Mouse (Mus musculus) heart, adult 2 months (tissue): ENCODE results near the gene Btn2a2. TPM values are rescaled to one million over a fixed set of nuclear protein-coding genes. Genes with fewer than 3 reads are reported as not detected.

Experiments used
- DNase-seq, 2 experiments: peaks; one replicate each; pipeline ENCODE4 v3.0.0; 2021
- H3K27ac ChIP-seq: fragments of 200-600 bp; 2 replicates; pipeline ENCODE4 v1.8.1; 2022
- H3K27me3 ChIP-seq: fragments of 200-500 bp; 2 replicates; pipeline ENCODE4 v1.6.1; 2012; ENCODE audit warnings: mild to moderate bottlenecking, low read length, inconsistent platforms, mixed read lengths; ENCODE audit not compliant: control insufficient read depth, insufficient read depth
- H3K36me3 ChIP-seq: fragments of 200-500 bp; 2 replicates; pipeline ENCODE4 v1.6.1; 2012; ENCODE audit warnings: low read length, inconsistent platforms; ENCODE audit not compliant: control insufficient read depth, insufficient read depth
- H3K4me1 ChIP-seq: fragments of 200-500 bp; 2 replicates; pipeline ENCODE4 v1.6.1; 2011; ENCODE audit warnings: low read length; ENCODE audit not compliant: control insufficient read depth, insufficient read depth
- H3K4me3 ChIP-seq: fragments of 200-600 bp; 2 replicates; pipeline ENCODE4 v1.8.1; 2022
- H3K79me2 ChIP-seq: fragments of 200-500 bp; replicated peaks from 2 replicates; pipeline ENCODE4 v1.6.1; 2012; ENCODE audit warnings: mild to moderate bottlenecking, inconsistent platforms, low read length, moderate library complexity, mixed read lengths; ENCODE audit not compliant: control insufficient read depth, insufficient read depth
- H3K9ac ChIP-seq: fragments of 200-500 bp; 2 replicates; pipeline ENCODE4 v1.6.1; 2012; ENCODE audit warnings: low read depth, mild to moderate bottlenecking, control low read depth, inconsistent platforms, low read length, mixed read lengths
- CTCF ChIP-seq: fragments of 200-600 bp; IDR thresholded peaks from 2 replicates; pipeline ENCODE4 v1.8.1; 2022; ENCODE audit warnings: antibody characterized with exemption, mild to moderate bottlenecking, moderate library complexity
- EP300 ChIP-seq: fragments of 200-500 bp; IDR thresholded peaks from 2 replicates; pipeline ENCODE4 v1.6.1; 2011; ENCODE audit warnings: low read depth, low read length, control low read depth; ENCODE audit not compliant: insufficient read depth
- POLR2A ChIP-seq: fragments of 200-500 bp; IDR thresholded peaks from 2 replicates; pipeline ENCODE4 v1.6.1; 2011; ENCODE audit warnings: mild to moderate bottlenecking, low read depth, low read length, control low read depth; ENCODE audit not compliant: insufficient read depth
- WGBS: fragments of 180-500 bp; shearing (Covaris S2); methylation state at CpG from one replicate; pipeline ENCODE4 v1.1.7; 2018; 5-methylcytosine and 5-hydroxymethylcytosine counted together
- intact Hi-C: fragments of 180-260 bp; cut with DNase I; formaldehyde crosslinking; loops from one replicate; pipeline ENCODE4 v1.15.1; 2025
- polyA plus RNA-seq: library from polyadenylated mRNA; depleted of rRNA; stranded (reverse); fragments of >200 nt; gene quantifications from 2 replicates; pipeline ENCODE4 v1.2.3, GENCODE M21; 2012
- total RNA-seq, 2 experiments: library from RNA; stranded (reverse); gene quantifications; 2 replicates each; pipeline ENCODE4 v1.2.3; 2021

The Btn2a2 gene
- total and polyA plus RNA-seq, 3 experiments = not detected

DNA sequence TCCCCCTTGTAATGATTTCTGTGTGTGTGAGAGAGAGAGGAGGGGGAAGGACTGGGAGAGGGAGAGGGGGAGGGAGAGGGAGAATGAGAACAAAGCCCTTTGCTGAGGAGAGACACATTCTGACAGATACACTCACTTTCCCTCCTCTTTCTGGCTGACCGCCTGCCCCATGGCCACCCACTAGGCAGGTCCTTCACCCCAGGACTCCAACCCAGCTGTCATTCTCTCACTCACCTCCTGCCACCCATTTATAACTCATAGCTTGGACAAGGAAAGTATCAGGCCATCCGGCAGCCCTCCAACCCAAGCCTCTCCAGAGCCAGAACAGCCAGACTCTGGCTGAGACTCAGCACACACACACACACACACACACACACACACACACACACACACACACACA, 13.0 kb downstream of the Btn2a2 start:
- H3K36me3 ChIP-seq = no peaks in the 10 kb centered on the region
- TF ChIP-seq CTCF (no peak), POLR2A (no peak), EP300 (no peak)
- no peaks in the 10 kb centered on the region for H3K79me2 ChIP-seq
- intact Hi-C loops = no loop called here
- DNase-seq = peak in 1 of 2 experiments; percentile 26
- H3K4me1 ChIP-seq = no peaks in the 10 kb centered on the region
- no peak overlapping the region for H3K4me3 ChIP-seq
- no peak overlapping the region for H3K9ac ChIP-seq
- WGBS = 42% methylated on average over 2 of the region's 2 CpGs
- no peaks in the 10 kb centered on the region for H3K27me3 ChIP-seq
- no peak overlapping the region for H3K27ac ChIP-seq

DNA sequence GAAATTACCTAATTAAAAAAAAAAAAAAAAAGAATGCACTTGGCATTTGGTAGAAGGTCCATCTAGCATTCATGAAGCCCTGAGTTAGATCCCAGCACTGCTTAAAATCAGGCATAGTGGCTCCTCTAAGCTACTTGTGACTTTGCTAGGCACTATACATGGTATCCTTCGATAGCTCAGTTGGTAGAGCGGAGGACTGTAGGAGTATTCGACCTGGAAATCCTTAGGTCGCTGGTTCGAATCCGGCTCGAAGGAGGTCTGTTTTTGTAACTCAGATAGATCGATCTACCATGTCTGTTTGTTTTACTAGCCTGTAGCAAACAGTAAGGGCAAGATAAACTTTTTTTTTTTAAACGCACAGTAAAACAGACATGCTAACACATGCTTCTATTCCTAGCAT, 21.7 kb downstream of the Btn2a2 start:
- Histone ChIP-seq H3K4me3 (no peak overlapping the region), H3K27me3 (no peaks in the 10 kb centered on the region), H3K4me1 (no peaks in the 10 kb centered on the region), H3K9ac (no peak overlapping the region), H3K79me2 (no peaks in the 10 kb centered on the region), H3K36me3 (no peaks in the 10 kb centered on the region), H3K27ac (no peak overlapping the region)
- 12% methylated on average over 9 of the region's 9 CpGs for WGBS
- intact Hi-C loops = loop anchor here (2.0 to 5.0 kb wide), 2 partner anchors 14 to 40 kb away; no protein-coding TSS in a partner anchor
- DNase-seq = peak; percentile 67 to 68
- TF ChIP-seq EP300 = 0 out of 2 replicates have a peak, but pooled peaks have one; percentile 13
- TF ChIP-seq POLR2A = no peak
- no peak for TF ChIP-seq CTCF

DNA sequence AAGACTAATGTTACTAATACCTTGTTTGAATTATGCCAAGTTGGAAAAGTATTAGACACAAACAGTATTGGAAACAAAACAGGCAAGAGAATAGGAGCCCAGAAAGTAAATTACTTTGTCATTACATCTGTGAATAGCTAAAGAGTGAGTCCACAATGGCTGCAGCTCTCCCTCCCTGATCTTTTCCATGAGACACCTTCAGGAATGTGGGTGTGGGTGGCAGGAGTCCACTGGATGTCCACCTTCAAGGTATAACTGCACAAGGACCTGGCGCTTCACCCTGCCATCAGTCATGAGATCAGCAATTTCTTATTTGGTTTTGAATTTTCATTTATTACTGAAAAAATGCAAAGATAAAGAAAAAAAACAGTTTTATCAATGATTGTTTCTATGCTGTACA, 22.4 kb downstream of the Btn2a2 start:
- DNase-seq = no peak
- Histone ChIP-seq H3K27ac (no peak overlapping the region), H3K9ac (no peak overlapping the region), H3K4me1 (no peaks in the 10 kb centered on the region), H3K36me3 (no peaks in the 10 kb centered on the region), H3K79me2 (no peaks in the 10 kb centered on the region), H3K27me3 (no peaks in the 10 kb centered on the region), H3K4me3 (no peak overlapping the region)
- TF ChIP-seq EP300 = no peak
- TF ChIP-seq POLR2A = no peak
- TF ChIP-seq CTCF = no peak
- intact Hi-C loops = loop anchor here (2.0 to 5.0 kb wide), 2 partner anchors 14 to 41 kb away; no protein-coding TSS in a partner anchor
- WGBS = 91% methylated on average over 1 of the region's 1 CpGs

DNA sequence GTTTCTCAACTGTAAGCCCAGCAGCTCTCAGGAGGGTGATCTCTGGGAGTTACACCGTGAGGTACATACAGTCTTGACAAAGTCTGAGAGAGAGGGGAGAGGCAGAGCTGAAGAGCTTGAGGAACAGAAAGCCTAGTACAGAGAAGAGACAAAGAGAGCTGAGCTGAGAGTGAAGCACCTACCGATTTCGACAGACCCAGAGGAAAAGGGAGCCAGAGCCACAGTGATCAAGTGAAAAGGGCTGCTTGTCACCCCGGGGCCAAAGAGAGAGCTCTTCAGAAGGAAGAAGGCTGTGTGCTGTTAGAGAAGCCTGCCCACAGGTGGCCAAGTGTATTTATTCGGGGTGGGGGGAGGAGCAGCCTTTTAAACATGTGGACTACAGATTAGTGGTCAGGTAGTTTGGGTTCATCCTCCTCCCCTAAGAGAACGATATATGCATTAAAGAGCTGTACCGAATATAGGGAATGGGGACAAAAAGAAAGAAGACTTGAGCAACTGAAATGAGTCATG, 23.0 kb downstream of the Btn2a2 start, which contains the start of gene Btn1a1:
TSS of gene Btn1a1 (minus strand) at position 302 of the 510 bp plus-strand sequence.
- Histone ChIP-seq H3K4me1 (no peaks in the 10 kb centered on the region), H3K4me3 (peak within 1 kb of the TSS; percentile 57), H3K27me3 (no peaks in the 10 kb centered on the region), H3K27ac (no peak within 1 kb of the TSS), H3K79me2 (no peaks in the 10 kb centered on the region), H3K36me3 (no peaks in the 10 kb centered on the region), H3K9ac (no peak within 1 kb of the TSS)
- intact Hi-C loops = loop anchor here (2.0 to 5.0 kb wide), 2 partner anchors 13 to 42 kb away; no protein-coding TSS in a partner anchor
- TF ChIP-seq EP300 (no peak), CTCF (no peak), POLR2A (no peak)
- peak in 1 of 2 experiments; percentile 19 for DNase-seq
- WGBS = 16% methylated on average over 7 of the region's 7 CpGs

DNA sequence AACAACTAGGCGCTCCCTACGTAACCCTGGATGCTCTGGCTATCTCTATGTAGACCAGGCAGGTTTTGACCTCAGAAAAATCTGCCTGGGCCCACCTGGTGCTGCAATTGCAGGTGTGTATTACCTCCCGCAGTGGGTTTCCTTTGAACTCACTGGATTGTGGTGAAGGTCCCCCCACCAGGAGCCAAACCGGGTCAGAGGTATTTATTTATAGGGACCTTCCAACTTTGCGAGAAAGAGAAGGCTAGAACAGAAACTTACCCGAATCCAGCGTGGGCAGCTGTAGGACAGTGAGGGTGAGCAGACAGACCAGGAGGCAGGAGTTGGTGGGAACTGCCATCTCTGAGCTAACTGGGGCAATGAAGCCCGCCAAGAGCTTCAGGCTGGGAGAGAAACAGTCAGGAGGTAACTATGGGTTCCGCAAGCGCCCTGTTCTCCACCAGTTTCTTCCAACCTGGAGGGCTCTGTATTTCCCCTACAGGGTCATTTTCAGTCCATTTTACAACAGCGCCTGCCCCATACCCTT, 23.8 kb downstream of the Btn2a2 start:
- Histone ChIP-seq H3K4me3 (peak overlapping the region; percentile 57), H3K27ac (no peak overlapping the region), H3K79me2 (no peaks in the 10 kb centered on the region), H3K4me1 (no peaks in the 10 kb centered on the region), H3K27me3 (no peaks in the 10 kb centered on the region), H3K36me3 (no peaks in the 10 kb centered on the region), H3K9ac (no peak overlapping the region)
- intact Hi-C loops = loop anchor here (5.0 kb wide), 1 partner anchor 42 kb away; no protein-coding TSS in a partner anchor
- 15% methylated on average over 11 of the region's 11 CpGs for WGBS
- peak; percentile 10 to 19 for DNase-seq
- TF ChIP-seq EP300 (no peak), CTCF (no peak), POLR2A (no peak)

DNA sequence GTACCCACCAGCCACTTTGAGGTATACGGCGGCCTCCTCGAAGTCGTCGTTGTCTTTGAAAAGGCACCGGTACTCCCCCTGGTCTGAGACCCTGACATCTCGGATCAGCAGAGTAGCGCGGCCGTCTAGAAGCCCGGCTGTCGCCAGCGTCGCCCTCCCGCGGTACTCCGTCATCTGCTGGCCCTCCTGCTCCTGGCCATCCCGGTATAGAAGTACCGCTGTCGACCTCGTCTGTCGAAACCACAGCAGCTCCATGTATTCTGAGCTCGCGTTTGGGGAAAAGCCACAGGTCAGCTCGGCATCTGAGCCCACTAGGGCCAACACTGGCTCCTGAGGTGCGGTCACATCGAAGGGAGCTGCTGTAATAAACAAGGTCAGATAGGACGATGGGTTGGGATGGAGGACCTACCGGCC, 24.4 kb downstream of the Btn2a2 start:
- peak overlapping the region; percentile 57 for H3K4me3 ChIP-seq

More for the DNA sequence above, 24.4 kb downstream of the Btn2a2 start:
- no peak for TF ChIP-seq EP300
- no peak for TF ChIP-seq CTCF
- no peak for TF ChIP-seq POLR2A
- DNase-seq = peak; percentile 45 to 61
- WGBS = 1% methylated on average over 29 of the region's 29 CpGs
- no peaks in the 10 kb centered on the region for H3K4me1 ChIP-seq
- no peaks in the 10 kb centered on the region for H3K36me3 ChIP-seq
- no peaks in the 10 kb centered on the region for H3K27me3 ChIP-seq
- intact Hi-C loops = no loop called here
- no peak overlapping the region for H3K27ac ChIP-seq
- H3K9ac ChIP-seq = peak overlapping the region; percentile 53
- H3K79me2 ChIP-seq = no peaks in the 10 kb centered on the region
